Mouse (Mus musculus) liver, embryonic 14.5 days (tissue): ENCODE data around the gene Myl4. TPM values are rescaled to one million over a fixed set of nuclear protein-coding genes. Genes with fewer than 3 reads are reported as not detected.

ENCODE experiments used
- ATAC-seq: fragments of 200-750 bp; cut with Nextera tagmentation; 2 replicates; pipeline ENCODE4 v1.8.0; 2017; ENCODE audit warnings: moderate number of reproducible peaks, mild to moderate bottlenecking, moderate library complexity; ENCODE audit not compliant: insufficient read depth
- DNase-seq, 3 experiments: peaks; one replicate each; pipeline ENCODE4 v3.0.0-alpha.2; 2012 to 2013; ENCODE audit warnings: low read depth in 3 of 3, low spot score in 3 of 3
- H3K27ac ChIP-seq: fragments of 300-500 bp; sonication (generic); 2 replicates; pipeline ENCODE4 v1.5.1; 2014; ENCODE audit warnings: moderate library complexity, mild to moderate bottlenecking, control low read depth, inconsistent platforms
- H3K27me3 ChIP-seq: fragments of 300-500 bp; sonication (generic); 2 replicates; pipeline ENCODE4 v1.6.1; 2014; ENCODE audit warnings: mild to moderate bottlenecking, low read length, moderate library complexity; ENCODE audit not compliant: control insufficient read depth, insufficient read depth
- H3K36me3 ChIP-seq: fragments of 300-500 bp; sonication (generic); replicated peaks from 2 replicates; pipeline ENCODE4 v1.6.1; 2014; ENCODE audit warnings: low read depth; ENCODE audit not compliant: control insufficient read depth, insufficient read depth
- H3K4me1 ChIP-seq, 2 experiments: fragments of 200-500 bp in 1 of 2; fragments of 300-500 bp in 1 of 2; sonication (generic) in 1 of 2; replicated peaks; 2 replicates each; pipeline ENCODE4 v1.6.1; 2012 to 2014; ENCODE audit warnings: antibody characterized with exemption in 1 of 2, inconsistent platforms in 1 of 2, low read length in 1 of 2; ENCODE audit not compliant: control insufficient read depth in 2 of 2, insufficient read depth in 2 of 2
- H3K4me2 ChIP-seq: fragments of 300-500 bp; sonication (generic); 2 replicates; pipeline ENCODE4 v1.6.1; 2014; ENCODE audit warnings: low read depth, mild to moderate bottlenecking, control low read depth, moderate library complexity
- H3K4me3 ChIP-seq, 2 experiments: fragments of 200-500 bp in 1 of 2; fragments of 300-500 bp in 1 of 2; sonication (generic) in 1 of 2; 2 replicates each; pipeline ENCODE4 v1.5.1; 2012 to 2014; ENCODE audit warnings: low read depth in 2 of 2, low read length in 2 of 2, mild to moderate bottlenecking in 2 of 2, control low read depth in 1 of 2, inconsistent platforms in 1 of 2, moderate library complexity in 1 of 2; ENCODE audit not compliant: insufficient read depth in 1 of 2
- H3K9ac ChIP-seq: fragments of 300-500 bp; sonication (generic); replicated peaks from 2 replicates; pipeline ENCODE4 v1.6.1; 2014; ENCODE audit warnings: mild to moderate bottlenecking, control low read depth, moderate library complexity
- H3K9me3 ChIP-seq: fragments of 300-500 bp; sonication (generic); 2 replicates; pipeline ENCODE4 v1.6.1; 2016; ENCODE audit warnings: low read length, mixed read lengths; ENCODE audit not compliant: control insufficient read depth
- CTCF ChIP-seq: IDR thresholded peaks from 2 replicates; pipeline ENCODE4 v1.5.1; 2016; ENCODE audit warnings: antibody characterized with exemption, low read depth, control low read depth
- EP300 ChIP-seq: IDR thresholded peaks from 2 replicates; pipeline ENCODE4 v1.6.1; 2016; ENCODE audit warnings: antibody characterized with exemption, low read depth
- WGBS: fragments of 180-500 bp; shearing (Covaris S2); extraction: QIAGEN DNeasy Blood & Tissue Kit; methylation state at CpG from one replicate; pipeline ENCODE4 v1.1.7; 2014; ENCODE audit not compliant: insufficient replicate concordance; 5-methylcytosine and 5-hydroxymethylcytosine counted together
- polyA plus RNA-seq, 2 experiments: library from polyadenylated mRNA; depleted of rRNA in 1 of 2; stranded (reverse) in 1 of 2; unstranded in 1 of 2; fragments of >200 nt; fragmentation: Nextera tagmentation in 1 of 2; extraction: Ambion mirVana in 1 of 2; gene quantifications; 2 replicates each; pipeline versions ENCODE4 v1.2.1 to v1.2.3; 2012 to 2014

Gene Myl4
- polyA plus RNA-seq, 2 experiments: 0.50 to 0.51 TPM

GRCm38 (mm10) chr11:104576772-104577612, 26.5 kb downstream of the Myl4 start:
- TF ChIP-seq EP300 (no peak), CTCF (no peak)
- Histone ChIP-seq H3K4me3 (no peak overlapping the region), H3K36me3 (no peaks in the 10 kb centered on the region), H3K9me3 (no peaks in the 10 kb centered on the region), H3K9ac (no peak overlapping the region), H3K4me2 (no peak overlapping the region), H3K27ac (no peak overlapping the region), H3K4me1 (no peaks in the 10 kb centered on the region), H3K27me3 (no peaks in the 10 kb centered on the region)
- DNase-seq (no peak), ATAC-seq (no peak)
- WGBS: 55% methylated on average over 10 of the region's 10 CpGs

GRCm38 (mm10) chr11:104578074-104578473, 27.6 kb downstream of the Myl4 start:
- TF ChIP-seq CTCF (no peak), EP300 (no peak)
- Histone ChIP-seq H3K9ac (no peak overlapping the region), H3K36me3 (no peaks in the 10 kb centered on the region), H3K4me3 (no peak overlapping the region), H3K9me3 (no peaks in the 10 kb centered on the region), H3K27ac (no peak overlapping the region), H3K27me3 (peaks cover 7% of the 10 kb centered on the region; the same call in 1 of the 2 replicates), H3K4me1 (no peaks in the 10 kb centered on the region), H3K4me2 (no peak overlapping the region)
- WGBS: 45% methylated on average over 5 of the region's 5 CpGs
- ATAC-seq (no peak), DNase-seq (no peak)

- Histone ChIP-seq H3K4me3 (no peak overlapping the region), H3K36me3 (no peaks in the 10 kb centered on the region), H3K9me3 (no peaks in the 10 kb centered on the region), H3K4me2 (no peak overlapping the region), H3K4me1 (no peaks in the 10 kb centered on the region), H3K9ac (no peak overlapping the region), H3K27ac (no peak overlapping the region), H3K27me3 (peaks cover 7% of the 10 kb centered on the region; the same call in 1 of the 2 replicates)
- no peak for TF ChIP-seq EP300
- no peak for ATAC-seq
- 45% methylated on average over 9 of the region's 9 CpGs for WGBS
- no peak for DNase-seq
Measured at GRCm38 (mm10) chr11:104579084-104579483, 28.6 kb downstream of the Myl4 start.

- peaks cover 7% of the 10 kb centered on the region; the same call in 1 of the 2 replicates for H3K27me3 ChIP-seq
- WGBS: 79% methylated on average over 8 of the region's 8 CpGs
- no peak overlapping the region for H3K4me3 ChIP-seq
- no peak overlapping the region for H3K9ac ChIP-seq
- H3K9me3 ChIP-seq: no peaks in the 10 kb centered on the region
- no peak overlapping the region for H3K4me2 ChIP-seq
- no peak overlapping the region for H3K27ac ChIP-seq
- H3K4me1 ChIP-seq: no peaks in the 10 kb centered on the region
- no peaks in the 10 kb centered on the region for H3K36me3 ChIP-seq
- no peak for DNase-seq
- no peak for ATAC-seq
- TF ChIP-seq CTCF (no peak), EP300 (no peak)
Measured at GRCm38 (mm10) chr11:104579575-104579974, 29.1 kb downstream of the Myl4 start.

GRCm38 (mm10) chr11:104580091-104580490, 29.6 kb downstream of the Myl4 start:
- 60% methylated on average over 6 of the region's 6 CpGs for WGBS
- Histone ChIP-seq H3K27me3 (peaks cover 7% of the 10 kb centered on the region; the same call in 1 of the 2 replicates), H3K9ac (no peak overlapping the region), H3K27ac (no peak overlapping the region), H3K4me1 (no peaks in the 10 kb centered on the region), H3K9me3 (no peaks in the 10 kb centered on the region), H3K4me2 (no peak overlapping the region), H3K4me3 (no peak overlapping the region), H3K36me3 (no peaks in the 10 kb centered on the region)
- TF ChIP-seq CTCF (no peak), EP300 (no peak)
- ATAC-seq (no peak), DNase-seq (no peak)
